Mouse (Mus musculus) urinary bladder, postnatal 10 days (tissue): Measurements from ENCODE around the gene Obsl1.
A peak's percentile ranks its signal among the peaks of the same experiment; 100 is the strongest.

Source experiments
- DNase-seq: peaks from one replicate; pipeline ENCODE4 v3.0.0; 2022; ENCODE audit warnings: low spot score

Obsl1 gene

DNA sequence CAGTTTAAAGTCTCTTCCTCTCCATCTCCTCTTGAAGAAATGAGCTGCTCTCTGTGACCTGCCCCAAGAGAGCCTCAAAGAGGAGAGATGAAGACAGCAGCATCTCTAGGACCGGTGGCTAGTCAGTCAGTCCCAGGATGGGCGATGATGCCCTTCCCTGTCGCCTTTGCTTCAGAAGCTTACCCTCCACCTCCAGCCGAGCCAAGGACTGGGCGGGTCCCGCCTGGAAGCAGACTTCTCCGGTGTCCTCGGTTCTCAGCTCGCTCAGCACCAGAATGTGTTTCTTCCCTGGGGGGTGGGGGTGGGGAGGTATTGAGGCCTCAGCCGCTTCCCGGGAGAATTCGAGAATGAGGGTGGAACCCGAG is 19.2 kb downstream of the Obsl1 start:
- DNase-seq, result no peak

DNA sequence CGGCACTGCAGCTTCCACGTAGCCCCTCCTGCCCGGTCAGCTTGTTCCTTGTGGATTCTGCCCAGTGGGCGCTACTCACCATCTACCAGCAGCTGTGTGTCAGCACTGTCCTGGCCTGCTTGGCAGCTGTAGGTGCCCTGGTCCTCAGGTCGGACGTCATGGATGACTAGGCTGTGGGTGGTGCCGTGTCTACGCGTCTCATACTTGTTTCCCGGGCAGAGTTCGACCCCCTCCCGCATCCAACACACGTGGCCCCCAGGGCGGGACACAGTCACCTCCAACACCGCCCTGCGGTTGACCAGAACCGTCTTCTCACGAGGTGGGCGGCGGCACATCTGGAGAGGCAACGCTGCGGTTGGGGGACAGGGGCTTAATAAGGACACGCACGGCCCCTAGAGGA is 19.7 kb downstream of the Obsl1 start:
- DNase-seq, result no peak

DNA sequence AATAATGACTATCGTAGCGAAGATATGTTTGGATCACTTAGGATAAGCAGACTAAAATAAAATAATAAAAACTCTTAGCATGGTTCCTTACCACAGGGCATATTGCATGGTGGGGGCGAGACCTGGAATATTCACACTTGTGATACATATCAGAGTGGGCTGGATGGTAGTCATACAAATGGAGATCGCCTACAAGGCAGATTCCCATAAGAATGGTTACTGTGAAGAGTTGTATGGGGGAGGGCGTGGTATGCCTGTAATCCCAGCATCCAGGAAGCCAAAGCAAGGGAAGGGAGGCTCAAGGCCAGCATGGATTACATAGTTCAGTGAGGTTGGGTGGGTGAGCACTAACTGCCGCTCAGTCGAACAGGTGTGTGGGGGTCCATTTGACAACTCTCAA is 25.5 kb downstream of the Obsl1 start:
- no peak for DNase-seq

DNA sequence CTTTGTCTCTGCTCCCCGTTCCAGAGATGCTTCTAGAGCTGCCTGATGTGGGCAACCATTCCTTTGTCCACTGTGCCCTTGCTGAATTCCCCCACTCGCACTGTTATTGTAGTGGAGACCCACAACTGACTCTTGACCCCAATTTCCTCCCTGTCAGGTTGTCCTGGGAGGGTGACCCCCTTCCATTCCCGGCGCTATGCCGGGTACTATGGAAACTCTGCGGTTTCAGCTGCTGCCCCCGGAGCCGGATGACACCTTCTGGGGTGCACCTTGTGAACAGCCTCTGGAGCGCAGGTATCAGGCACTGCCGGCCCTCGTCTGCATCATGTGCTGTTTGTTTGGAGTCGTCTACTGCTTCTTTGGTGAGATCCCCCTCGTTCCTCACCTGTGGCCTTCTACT is 26.2 kb downstream of the Obsl1 start:
- no peak for DNase-seq

DNA sequence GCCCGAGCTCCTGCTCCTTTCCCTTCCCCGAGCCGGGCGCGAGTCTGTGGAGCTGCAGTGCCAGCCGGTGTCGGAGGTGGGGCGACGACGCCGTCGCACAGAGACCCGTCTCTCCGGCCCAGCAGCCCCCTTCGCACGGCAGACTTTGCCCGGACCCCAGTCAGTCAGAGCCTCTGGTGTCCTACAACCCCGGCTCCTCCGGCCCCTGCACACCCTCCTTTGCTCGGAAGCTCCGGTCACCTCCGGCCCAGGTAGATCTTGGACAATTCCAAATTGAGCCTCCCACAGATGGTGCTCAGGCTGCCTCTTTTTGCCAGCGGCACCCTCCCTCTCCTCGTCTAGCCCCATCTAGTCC is 26.6 kb downstream of the Obsl1 start:
- DNase-seq, result no peak

DNA sequence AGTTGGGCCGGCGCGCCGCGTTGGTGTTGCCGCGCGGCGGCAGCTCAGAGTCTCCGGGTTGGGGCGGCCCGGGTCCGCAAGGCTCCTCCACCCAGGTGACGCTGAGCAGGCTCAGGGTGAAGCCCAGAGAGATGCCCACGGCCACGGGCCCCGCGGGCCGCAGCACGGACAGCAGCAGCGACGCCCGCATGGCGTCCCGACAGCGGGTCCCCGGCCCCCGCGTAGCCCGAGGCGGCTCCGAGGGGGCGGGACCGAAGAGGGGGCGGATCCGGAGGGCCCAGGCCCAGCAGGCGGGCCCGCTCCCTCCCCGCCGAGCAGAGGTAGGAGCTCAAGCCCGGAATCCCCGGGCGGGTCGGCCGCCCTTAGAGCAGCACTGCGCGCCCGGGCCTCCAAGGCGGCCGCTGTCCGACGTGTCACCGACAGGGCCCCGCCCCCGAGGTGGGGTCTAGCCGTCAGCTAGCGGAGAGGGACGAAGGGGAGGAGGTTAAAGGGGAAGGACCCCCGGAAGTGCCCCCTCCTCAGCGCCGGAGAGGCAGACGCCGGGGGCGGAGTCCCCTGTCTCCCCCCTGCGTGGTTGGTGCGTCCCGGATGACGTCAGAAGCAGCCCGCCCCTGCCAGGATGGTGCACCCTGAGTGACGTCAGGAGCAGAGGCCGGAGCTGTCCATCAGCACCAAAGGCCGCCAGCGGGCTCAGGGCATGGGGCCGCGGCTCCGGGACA is 27.2 kb downstream of the Obsl1 start, which contains the start of the genes Chpf and Tmem198:
Chpf (minus strand) TSS at position 392 of the 719 bp plus-strand sequence.
Tmem198 (plus strand) TSS at position 617 of the 719 bp plus-strand sequence.
- peak; percentile 92 for DNase-seq

DNA sequence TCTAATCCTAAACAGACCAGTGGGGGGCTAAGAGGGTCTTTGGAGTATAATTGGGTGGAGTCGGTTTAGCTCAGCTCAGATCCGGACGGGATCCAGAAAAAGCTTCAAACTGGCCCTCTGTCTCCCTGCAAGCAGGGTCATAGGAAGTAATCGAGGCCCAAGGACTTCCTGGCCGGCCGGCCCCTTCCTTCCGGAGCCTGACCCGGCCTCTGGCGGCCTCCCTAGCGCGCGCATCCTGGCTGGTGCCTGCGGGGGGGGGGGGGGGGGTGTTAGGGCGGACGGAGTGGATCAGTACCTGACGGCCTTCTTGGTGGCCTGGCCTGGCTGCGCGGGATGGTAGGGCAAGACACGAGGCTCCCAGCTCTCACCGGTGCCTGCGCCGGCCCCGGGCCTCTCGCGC is 27.8 kb downstream of the Obsl1 start:
- no peak for DNase-seq

DNA sequence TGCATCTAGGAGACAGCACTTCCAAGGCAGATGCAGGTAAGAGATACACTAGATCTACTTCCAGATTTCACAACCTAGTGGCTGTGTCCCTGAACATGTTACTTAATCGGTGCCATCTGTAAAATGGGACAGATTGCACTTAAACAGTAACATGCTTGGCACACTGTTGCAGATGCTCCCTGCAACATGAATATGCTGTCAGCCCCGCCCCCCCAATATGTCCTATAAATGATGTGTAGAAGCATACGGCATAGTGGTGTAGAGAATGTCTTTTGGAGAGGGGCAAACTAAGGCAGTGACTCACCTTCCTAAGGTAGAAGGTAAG is 28.3 kb downstream of the Obsl1 start:
- DNase-seq, result no peak

DNA sequence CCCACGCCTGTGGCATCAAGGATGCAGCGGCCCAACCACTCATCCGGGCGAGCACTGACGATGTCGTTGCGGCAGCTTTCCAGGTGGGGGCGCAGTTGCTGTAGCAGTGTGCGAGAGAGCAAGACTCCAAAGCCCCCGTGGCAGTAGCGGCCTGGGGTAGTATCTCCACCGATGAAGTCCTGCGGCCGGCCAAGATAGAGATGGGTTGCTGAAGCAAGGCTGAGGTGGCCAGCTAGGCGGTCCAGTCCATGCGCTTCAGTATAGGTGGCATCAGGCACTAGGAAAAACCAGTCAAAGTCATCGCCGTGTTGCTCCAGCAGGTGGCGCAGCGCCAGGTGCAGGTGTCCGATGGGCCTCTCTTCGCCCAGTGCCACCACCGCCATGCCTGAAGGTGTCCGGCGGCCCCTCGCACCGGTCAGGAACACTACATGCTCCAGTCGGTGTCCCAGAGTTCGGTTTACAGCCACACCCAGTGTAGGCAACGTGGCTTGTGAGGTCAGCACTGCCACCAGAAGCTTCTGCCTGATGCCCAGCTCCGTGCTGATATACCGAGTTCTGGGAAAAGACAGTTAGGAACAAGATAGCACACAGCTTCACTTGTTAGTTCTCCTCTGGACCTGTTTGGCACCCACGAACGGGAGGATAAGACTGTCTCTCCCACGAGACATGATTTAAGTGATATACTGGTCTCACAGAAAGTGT is 28.8 kb downstream of the Obsl1 start:
- peak; percentile 73 for DNase-seq

DNA sequence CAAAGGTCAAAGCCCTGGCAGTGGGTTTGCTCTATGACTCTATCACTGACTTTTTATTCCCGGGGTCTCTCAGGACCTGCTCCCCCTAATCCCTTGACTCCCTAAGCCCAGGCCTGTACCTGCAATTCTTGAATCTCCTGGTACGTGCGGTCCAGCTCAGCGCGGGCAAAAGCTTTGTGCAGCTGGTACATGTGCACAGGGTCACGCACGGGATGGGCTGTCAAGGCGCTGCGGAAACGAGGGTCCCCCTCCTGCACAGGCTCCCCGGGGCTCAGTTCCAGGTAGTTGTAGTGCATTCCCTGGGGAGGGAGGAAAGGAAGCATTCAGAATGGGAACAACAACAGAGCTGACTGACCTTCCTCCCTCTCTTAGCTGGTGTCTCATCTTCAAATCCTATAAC is 29.8 kb downstream of the Obsl1 start:
- DNase-seq, result no peak

DNA sequence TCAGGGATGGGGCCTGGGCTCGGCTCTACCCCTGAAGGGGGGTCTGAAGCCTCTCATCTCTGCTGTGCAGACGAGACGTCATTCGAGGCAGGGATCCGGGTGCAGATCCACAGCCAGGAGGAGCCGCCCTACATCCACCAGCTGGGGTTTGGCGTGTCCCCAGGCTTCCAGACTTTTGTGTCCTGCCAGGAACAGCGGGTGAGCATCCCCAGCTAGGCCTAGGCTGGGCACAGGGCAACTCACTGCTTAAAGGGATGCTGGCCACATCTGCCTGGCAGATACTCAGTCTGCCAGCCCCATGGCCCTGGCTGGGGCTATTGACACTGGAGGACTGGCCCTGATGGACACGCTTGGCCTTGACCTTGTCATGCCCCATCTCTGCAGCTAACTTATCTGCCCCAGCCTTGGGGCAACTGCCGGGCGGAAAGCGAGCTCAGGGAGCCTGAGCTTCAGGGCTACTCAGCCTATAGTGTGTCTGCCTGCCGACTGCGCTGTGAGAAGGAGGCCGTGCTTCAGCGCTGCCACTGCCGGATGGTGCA is 36.9 kb downstream of the Obsl1 start:
- DNase-seq, result no peak

DNA sequence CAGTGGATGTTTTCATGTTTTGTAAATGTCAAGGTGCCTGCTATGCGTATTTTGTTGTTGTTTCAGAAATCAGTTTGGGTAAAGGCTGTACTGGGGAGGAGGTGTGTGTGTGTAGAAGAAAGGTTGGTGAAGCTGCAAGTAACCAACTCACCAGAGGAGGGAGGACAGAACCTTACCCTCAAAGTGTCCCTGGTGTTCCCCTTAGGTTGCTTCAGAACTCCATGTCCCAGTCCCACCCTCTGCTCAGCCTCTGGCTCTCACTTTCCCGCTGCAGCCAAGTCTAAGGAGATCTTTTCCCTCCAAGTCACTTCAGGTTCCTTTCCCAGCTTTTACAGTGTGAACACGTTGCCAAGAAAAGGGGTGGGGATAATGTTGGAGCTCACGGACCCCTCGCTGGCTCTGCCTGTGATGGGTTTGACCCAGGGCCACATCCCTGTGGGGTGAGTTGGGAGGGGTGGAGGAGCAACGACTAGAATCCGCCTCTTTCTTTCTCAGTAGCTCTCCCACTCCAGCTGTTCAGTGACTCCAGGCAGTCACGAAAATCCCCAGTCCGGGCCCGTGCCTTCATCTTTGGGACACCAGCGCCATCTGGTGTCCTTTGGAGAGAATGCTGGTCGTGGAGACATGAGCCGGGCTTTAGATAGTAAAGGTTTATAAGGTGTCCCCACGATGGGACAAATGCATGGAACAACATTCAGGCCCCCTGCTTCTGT is 38.9 kb downstream of the Obsl1 start:
- DNase-seq, result no peak

DNA sequence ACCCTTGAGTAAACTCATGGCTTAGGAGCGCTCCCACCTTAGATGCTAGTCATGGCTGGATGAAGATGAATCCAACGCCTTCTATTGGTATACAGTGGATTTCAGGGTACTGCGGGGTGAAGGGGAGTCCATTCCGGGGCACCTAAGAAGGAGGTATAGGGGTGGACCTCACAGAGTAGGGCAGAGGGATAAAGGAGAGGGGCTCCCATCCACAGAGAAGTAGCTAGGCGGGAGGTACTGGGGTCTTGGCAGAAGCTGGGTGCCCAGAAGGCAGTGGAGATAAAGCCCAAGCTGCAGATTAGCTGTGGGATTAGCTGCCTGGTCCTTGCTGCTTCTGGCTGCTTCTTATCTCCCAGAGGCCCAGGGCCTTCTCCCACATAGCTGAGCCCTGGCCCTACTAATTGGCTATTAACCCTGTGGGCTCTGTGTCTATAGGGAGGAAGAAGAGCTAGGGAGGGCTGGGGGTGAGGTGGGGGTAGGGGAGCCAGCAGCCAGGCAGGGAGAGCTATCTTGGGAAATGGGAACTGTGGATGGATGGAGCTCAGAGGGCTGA is 42.5 kb downstream of the Obsl1 start:
- no peak for DNase-seq

DNA sequence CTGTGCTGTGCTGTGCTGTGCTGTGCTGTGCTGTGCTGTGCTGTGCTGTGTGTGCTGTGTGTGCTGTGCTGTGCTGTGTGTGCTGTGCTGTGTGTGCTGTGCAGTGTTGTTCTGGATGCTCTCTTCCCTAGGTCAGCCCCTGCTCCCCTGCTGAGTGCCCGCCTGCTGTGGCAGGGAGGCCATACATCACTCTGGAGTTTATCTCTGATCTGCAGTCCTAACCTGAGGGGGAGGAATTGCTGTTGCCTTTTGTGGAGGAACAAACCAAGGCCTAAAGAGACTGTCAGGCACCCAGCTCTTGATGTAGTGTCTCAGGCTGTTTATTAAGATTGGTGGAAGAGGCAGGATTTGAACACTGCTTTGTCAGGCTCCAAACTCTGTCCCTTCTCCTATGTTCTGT is 43.6 kb downstream of the Obsl1 start:
- no peak for DNase-seq

DNA sequence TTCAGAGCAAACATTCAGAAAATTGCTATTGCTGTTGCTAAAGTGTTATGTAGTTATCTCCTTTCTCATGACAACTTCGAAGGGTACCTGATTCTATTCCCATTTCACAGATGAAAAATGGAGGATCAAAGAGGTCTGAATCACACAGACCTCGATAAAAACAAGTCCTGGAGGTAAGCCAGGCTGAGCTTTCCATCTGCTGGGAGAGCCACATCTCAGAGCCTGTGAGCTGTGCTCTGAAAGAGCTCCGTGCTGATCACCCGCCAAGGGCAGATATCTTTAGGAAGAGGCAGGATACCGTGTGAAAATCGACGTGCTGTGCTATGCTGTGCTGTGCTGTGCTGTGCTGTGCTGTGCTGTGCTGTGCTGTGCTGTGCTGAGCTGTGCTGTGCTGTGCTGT is 46.0 kb downstream of the Obsl1 start:
- no peak for DNase-seq

DNA sequence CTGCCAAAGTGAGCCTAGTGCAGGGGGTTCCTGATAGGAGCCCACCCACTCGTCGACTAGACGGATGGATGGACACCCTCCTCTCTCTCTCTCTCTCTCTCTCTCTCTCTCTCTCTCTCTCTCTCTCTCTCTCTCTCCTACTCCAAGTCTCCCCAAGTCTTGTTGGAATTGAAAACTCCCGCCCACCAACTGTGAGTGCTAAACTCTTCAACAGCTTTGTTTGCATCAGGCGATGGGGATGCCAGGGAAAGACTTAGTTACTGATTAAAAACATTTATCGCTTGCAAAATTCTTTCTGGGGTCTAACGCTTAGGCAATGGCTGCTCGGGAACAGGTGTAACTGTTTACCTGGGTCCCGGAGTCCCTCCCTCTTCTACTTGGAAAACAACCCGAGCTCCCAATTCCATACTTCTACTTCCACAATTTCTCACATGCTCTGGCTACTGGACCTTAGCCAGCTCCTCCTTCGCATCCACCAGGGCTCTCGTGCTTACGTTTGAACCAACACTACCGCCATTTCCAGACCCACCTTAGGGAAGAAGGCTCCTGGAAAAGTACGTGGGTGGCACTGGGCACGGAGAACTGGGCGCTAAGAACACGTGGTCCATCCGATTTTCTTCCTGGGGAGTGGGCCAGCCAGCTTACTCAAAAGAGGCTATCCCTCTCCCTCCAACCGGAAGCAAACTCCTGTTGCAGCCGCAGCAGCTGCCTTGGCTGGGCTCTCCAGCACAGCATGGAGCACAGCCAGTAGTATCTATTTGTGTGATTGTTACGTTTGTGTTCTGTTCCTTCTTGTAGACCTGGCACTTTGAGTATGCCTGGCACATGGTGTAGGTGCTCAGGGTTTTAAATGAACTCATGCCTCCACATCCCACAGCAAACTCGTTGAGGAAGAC is 47.2 kb downstream of the Obsl1 start:
- DNase-seq, result no peak

DNA sequence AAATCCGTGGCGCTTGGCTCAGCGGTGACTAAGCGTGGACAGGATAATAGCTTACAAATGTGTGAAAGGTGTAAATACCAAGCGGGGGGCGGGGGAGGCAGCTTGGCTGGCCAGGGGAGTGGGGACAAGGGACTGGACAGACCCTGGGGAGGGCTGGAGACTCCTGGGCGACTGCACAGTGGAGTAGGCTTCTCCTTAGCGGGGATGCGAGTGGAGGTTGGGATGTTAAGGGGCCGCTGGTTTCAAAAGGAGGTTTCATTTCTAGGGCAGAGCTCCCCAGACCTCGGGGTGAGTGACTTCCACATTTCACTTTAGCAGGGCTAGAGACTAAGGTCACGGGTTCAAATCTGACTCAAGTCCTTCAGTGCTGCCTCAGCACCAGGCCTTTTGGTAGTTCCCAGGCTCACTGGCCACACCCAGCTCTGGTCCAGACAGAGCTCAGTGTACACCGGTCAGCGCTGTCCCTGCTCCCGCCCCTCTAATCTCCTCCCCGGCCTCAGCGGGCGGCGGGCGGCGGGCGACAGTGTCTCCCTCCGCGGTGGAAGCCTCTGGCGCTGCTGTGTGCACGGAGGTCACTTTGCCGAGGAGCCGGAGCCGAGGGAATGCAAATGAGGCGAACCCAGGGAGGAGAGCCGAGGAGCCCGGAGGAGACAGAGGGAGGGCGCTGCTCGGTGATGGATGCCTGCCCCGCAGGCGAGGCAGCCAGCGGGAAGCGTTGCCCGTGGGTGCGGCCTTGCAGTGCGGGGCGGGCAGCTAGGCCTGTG is 48.0 kb downstream of the Obsl1 start:
- DNase-seq, result no peak

DNA sequence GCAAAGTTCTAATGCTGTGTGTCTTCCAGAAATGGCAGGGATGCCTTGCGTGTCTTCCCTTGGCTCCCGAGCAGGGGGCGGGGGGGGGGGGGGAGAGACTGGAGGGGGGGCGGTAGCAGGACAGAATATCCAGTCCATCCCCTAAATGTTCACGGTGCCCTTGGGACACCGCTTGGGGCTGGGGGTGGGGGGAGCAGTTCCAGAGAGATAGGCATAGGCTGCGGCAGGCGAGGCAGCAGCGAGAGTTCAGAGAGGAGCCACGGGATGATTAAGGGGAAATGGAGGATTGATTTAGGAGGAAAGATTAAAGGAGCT is 48.6 kb downstream of the Obsl1 start:
- no peak for DNase-seq

DNA sequence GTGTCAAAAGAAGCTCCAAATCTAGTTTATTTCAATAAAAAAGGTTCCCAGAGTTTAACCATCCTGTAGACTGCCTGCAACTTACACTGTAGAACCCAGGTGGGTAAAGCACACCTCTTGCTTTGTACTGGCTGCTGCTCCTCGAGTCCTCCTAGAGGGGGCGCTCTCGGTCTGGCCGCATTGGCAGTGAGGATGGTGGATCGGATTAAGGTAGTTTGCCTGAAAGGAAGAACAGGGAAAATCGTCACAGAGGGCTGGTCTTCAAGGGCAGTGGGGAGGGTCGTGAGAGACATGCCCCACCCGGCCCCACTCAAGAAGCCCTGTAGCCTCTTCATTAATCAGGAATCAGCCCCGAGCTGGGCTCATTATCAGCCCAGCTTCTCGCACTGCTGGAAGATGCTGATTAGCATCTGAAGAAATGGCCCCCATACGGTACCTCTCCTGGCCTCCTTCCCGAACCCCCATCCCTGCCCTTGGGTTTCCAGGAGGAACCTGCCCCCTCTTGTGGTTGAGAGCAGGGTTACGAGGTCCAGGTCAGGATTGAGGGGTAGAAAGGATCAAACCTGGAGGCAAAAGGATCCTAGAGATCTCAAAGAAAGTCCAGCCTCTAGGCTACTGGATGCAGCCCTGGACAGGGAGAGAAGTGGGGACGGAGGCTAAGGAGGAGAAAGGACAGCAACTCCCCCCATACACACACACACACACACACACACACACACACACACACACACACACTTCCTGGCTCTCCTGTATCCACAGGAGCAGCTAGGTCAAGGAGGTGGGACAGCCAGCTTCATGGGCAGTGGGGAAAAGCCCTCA is 49.3 kb downstream of the Obsl1 start:
- no peak for DNase-seq

DNA sequence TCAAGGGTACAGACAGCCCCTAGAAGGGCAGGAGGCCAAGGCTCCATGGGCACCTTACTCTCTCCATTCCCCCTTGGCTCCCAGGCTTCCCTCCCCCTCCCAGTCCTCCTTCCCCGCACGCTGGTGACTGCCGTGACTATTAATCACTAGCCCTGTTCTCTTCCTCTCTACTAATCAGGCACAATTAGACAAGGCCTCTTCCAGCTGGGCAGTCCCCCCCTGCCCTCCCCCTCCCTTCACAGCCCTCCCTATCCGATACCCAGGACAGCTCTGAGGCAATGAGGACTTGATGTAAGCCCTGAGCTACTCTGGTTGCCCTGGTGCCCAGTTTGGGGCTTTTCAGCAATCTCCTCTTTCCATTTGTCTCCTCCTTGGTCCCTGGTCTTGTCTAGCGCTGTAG is 50.3 kb downstream of the Obsl1 start:
- DNase-seq, result no peak
